Mouse (Mus musculus) left cerebral cortex, adult 8-10 months (tissue): Measurements from ENCODE around the gene Mapk8ip3. TPM values are rescaled to one million over a fixed set of nuclear protein-coding genes. Genes with fewer than 3 reads are reported as not detected.

Experiments used
- DNase-seq, 2 experiments: peaks; one replicate each; pipeline ENCODE4 v3.0.0; 2022; ENCODE audit warnings: low spot score in 2 of 2
- total RNA-seq, 4 experiments: library from RNA; stranded (reverse); gene quantifications; 2 replicates each; pipeline ENCODE4 v1.2.4; 2022

Gene Mapk8ip3
- total RNA-seq, 4 experiments from 2014 or later, result 348 to 379 (median 363) TPM

DNA sequence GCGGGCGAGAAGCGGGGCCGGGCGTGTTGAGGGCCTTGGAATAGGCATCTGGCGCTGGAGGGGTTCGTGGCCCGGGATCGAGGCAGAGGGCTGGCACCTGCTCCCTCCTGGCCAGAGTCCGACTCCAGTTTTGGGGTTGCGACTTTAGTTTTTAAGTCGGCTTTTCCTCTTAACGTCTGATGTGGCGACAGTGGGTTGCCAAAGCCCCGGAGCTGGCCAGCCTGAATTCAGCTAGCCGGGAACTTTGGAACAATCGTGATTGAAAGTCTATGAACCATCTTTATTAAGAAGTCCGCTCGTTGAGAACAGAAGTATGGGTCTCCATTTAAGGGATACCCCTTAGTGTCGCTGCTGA is 86.0 kb downstream of the Mapk8ip3 start:
- DNase-seq, result no peak

DNA sequence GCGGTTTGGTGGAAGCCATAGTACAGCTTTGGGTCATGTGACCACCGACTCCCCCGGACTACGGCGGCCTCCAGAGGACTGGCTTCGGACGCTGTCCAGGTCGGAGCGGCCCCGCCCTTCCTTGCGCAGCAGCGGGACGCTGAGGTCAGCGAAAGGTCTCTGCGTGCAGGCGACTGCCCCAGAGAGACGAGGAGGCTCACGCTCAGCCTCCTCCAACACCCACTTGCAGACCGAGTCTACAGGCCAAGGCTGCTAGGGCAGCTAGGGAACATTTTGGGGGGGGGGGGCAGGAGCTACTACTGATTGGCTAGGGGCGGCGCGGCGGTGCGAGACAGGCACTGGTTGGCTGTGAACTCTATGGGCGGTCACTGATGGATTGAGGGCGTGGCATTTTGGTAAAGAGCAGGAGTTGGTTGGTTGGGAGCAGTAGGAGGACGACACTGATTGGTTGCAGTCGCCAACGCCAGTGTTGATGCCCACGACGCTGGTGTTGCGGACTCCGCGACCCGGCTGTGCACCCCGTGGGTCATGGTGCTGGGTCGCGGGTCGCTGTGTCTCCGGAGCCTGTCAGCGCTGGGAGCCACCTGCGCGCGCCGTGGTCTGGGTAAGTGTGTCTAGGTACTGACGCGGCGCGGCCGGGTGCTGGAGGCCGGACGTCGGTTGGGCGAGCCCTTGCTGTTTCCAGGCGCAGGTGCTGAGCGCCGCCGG is 86.6 kb downstream of the Mapk8ip3 start, which contains the start of gene Fahd1:
Fahd1 (minus strand) TSS at position 300 of the 708 bp plus-strand sequence.
- DNase-seq, result peak; percentile 94 to 97

DNA sequence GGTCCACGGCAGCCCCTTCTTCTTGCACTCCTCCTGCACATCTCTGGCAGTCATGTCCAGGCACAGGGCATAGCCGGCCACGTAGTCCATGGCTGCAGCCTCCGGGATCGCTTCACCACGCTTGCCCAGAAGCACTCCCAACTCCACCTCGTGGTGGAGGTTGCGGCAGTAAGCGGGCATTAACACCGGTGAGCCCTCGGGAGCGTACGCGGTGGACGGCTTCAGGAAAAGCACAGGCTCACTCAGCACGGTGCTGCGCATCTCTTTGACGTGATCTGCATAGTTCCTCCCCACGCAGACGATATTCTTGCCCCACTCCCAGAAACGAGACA is 87.1 kb downstream of the Mapk8ip3 start:
- DNase-seq, result no peak

DNA sequence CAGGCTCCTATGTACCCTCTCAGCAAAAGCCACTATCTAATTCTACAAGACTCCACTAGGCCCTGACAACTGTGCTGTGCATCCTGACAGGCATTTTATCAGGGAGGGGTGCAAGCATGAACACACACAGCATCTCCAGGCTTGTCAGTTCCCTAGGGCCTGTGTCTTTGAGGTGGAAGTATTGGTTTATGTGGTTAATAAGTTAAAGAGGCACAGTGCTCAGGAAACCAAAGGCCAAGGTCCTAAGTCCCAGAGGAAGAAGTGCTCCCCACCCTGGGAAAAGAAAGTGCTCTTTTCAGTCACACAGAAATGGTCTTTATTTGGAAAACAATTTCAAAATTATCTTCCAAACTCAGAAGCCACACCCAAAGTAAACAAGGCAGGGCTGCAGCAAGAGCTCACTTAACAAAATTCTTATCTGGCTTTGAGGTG is 88.2 kb downstream of the Mapk8ip3 start:
- DNase-seq, result no peak

DNA sequence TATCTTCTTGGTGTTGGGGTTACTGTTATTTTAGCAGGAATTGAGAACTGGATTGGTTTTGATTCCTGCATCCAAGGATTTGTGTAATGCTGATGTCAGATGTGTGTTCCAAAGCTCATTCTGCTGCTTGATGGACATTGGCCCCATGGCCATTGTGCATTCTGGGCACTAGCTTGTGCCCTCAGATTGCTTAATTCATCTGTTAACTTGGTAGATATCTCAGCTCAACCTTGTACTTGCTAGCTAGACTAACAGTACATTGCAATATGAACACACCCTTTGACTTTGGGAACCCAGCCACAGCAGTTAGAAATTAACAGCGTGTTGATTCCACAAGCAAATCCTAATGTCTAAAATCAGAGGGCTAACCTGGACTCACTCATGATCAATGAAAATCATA is 89.4 kb downstream of the Mapk8ip3 start:
- no peak for DNase-seq

DNA sequence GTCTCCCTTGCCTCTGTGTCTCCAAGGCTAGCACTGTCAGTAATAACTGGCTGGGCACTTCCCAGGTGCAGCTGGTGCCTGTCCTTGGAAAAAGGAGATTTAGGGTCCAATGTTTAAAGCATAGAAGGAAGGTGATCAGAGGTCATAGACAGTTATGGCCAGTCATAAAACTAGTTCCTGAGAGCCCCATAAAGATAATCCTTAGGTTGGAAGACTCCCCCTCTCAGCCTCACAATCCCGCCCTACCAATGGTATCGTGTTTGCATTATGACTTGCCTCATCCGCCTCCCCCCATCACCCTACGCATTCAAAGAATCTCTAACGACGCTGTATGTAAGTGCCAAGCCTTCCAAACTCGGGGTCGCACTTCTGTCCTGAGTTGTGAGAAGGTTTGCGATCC is 92.3 kb downstream of the Mapk8ip3 start:
- DNase-seq, result no peak

DNA sequence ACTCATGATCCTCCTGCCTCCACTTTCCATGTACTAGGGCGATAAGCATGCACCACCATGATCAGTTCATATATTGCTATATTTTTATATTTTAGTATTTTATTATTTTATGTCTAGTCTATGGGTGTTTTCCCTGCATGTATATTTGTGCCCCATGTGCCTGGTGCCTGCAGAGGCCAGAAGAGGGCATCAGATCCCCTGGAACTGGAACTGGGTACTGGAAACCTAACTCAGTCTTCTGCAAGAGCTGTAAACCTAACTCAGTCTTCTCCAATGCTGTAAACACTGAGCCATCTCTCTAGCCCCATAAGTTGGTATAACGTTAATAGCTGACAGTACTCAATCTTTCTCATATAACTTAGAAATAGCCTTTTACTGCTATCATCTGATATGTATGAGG is 94.1 kb downstream of the Mapk8ip3 start:
- no peak for DNase-seq

Other genes starting within 250 kb of the Mapk8ip3 start
- gene Syngr3, start 247.0 kb downstream of the Mapk8ip3 start, total RNA-seq, result 100 to 1,000 TPM; 163 to 176 (median 164) TPM
- gene Gfer, start 240.8 kb downstream of the Mapk8ip3 start, total RNA-seq, result 10 to 100 TPM; 17.6 to 19.2 (median 18.0) TPM
- 1 to 10 TPM; 2.8 to 5.9 (median 3.0) TPM for gene Noxo1, start 240.7 kb downstream of the Mapk8ip3 start, total RNA-seq
- 10 to 100 TPM; 23.4 to 29.7 (median 25.6) TPM for gene Tbl3, start 229.3 kb downstream of the Mapk8ip3 start, total RNA-seq
- gene Rnf151, start 218.9 kb downstream of the Mapk8ip3 start, total RNA-seq, result under 1 TPM in 1 of 4 experiments, not detected in 3; 0.37 TPM
- gene Rps2, start 218.9 kb downstream of the Mapk8ip3 start, total RNA-seq, result 100 to 1,000 TPM; 270 to 312 (median 290) TPM
- 100 to 1,000 TPM; 208 to 258 (median 238) TPM for gene Ndufb10, start 212.5 kb downstream of the Mapk8ip3 start, total RNA-seq
- gene Rpl3l, start 209.2 kb downstream of the Mapk8ip3 start, total RNA-seq, result under 1 TPM; 0.36 to 0.94 (median 0.43) TPM
- 10 to 100 TPM; 41.4 to 52.7 (median 44.7) TPM for gene Msrb1, start 200.3 kb downstream of the Mapk8ip3 start, total RNA-seq
- under 1 TPM; 0.51 to 0.65 (median 0.55) TPM for gene Hs3st6, start 184.0 kb downstream of the Mapk8ip3 start, total RNA-seq
- not detected for gene Meiob, start 132.7 kb downstream of the Mapk8ip3 start, total RNA-seq
- 100 to 1,000 TPM; 129 to 143 (median 135) TPM for gene Hagh, start 96.8 kb downstream of the Mapk8ip3 start, total RNA-seq
- 10 to 100 TPM; 18.7 to 19.5 (median 19.1) TPM for gene Fahd1, start 86.6 kb downstream of the Mapk8ip3 start, total RNA-seq
- under 1 TPM in 2 of 4 experiments, not detected in 2; 0.17 to 0.25 TPM for gene Igfals, start 71.0 kb downstream of the Mapk8ip3 start, total RNA-seq
- gene Nubp2, start 50.6 kb downstream of the Mapk8ip3 start, total RNA-seq, result 10 to 100 TPM; 28.1 to 33.7 (median 32.0) TPM
- 10 to 100 TPM; 51.6 to 57.5 (median 55.3) TPM for gene Spsb3, start 50.3 kb downstream of the Mapk8ip3 start, total RNA-seq
- 10 to 100 TPM; 44.3 to 57.5 (median 48.6) TPM for gene Eme2, start 41.9 kb downstream of the Mapk8ip3 start, total RNA-seq
- gene Mrps34, start 41.9 kb downstream of the Mapk8ip3 start, total RNA-seq, result 10 to 100 TPM; 65.0 to 73.3 (median 69.1) TPM
- 10 to 100 TPM; 43.5 to 59.7 (median 55.1) TPM for gene Nme3, start 40.5 kb downstream of the Mapk8ip3 start, total RNA-seq
- gene Jpt2, start 23.7 kb upstream of the Mapk8ip3 start, total RNA-seq, result 1 to 10 TPM; 5.4 to 7.7 (median 7.0) TPM
- 10 to 100 TPM; 25.7 to 28.9 (median 26.7) TPM for gene Cramp1l, start 78.8 kb upstream of the Mapk8ip3 start, total RNA-seq
- 10 to 100 TPM; 17.4 to 21.5 (median 20.3) TPM for gene Ift140, start 79.1 kb upstream of the Mapk8ip3 start, total RNA-seq
- 10 to 100 TPM in 3 of 4 experiments, 1 to 10 TPM in 1; 7.5 to 11.2 (median 10.6) TPM for gene Tmem204, start 146.6 kb upstream of the Mapk8ip3 start, total RNA-seq
- 10 to 100 TPM; 22.6 to 34.6 (median 28.6) TPM for gene Telo2, start 179.0 kb upstream of the Mapk8ip3 start, total RNA-seq
- under 1 TPM; 0.65 to 0.96 (median 0.75) TPM for gene Ptx4, start 183.8 kb upstream of the Mapk8ip3 start, total RNA-seq
- gene Clcn7, start 196.4 kb upstream of the Mapk8ip3 start, total RNA-seq, result 10 to 100 TPM; 50.0 to 54.5 (median 51.1) TPM
- not detected for gene Ccdc154, start 225.5 kb upstream of the Mapk8ip3 start, total RNA-seq
- gene Gm38655, start 238.5 kb upstream of the Mapk8ip3 start, total RNA-seq, result under 1 TPM in 1 of 4 experiments, not detected in 3; 0.42 TPM
- 10 to 100 TPM; 17.7 to 19.9 (median 19.6) TPM for gene BC003965, start 247.6 kb upstream of the Mapk8ip3 start, total RNA-seq